Mouse (Mus musculus) neural tube, embryonic 11.5 days (tissue): ENCODE measurements around the gene Terb2. TPM values are rescaled to one million over a fixed set of nuclear protein-coding genes. Genes with fewer than 3 reads are reported as not detected.
A peak's percentile ranks its signal among the peaks of the same experiment; 100 is the strongest.

Experiments
- ATAC-seq: fragments of 200-750 bp; cut with Nextera tagmentation; 2 replicates; pipeline ENCODE4 v1.8.0; 2017; ENCODE audit warnings: moderate number of reproducible peaks, mild to moderate bottlenecking, moderate TSS enrichment, moderate library complexity; ENCODE audit not compliant: insufficient read depth, low FRiP score, low TSS enrichment
- DNase-seq: peaks from one replicate; pipeline ENCODE4 v3.0.0-alpha.2; 2015; ENCODE audit warnings: low spot score
- H3K27ac ChIP-seq: fragments of 300-500 bp; sonication (generic); 2 replicates; pipeline ENCODE4 v1.5.1; 2014; ENCODE audit warnings: low read depth, mild to moderate bottlenecking, low read length
- H3K27me3 ChIP-seq: fragments of 300-500 bp; sonication (generic); 2 replicates; pipeline ENCODE4 v1.6.1; 2014; ENCODE audit warnings: mild to moderate bottlenecking, low read length, mixed read lengths; ENCODE audit not compliant: control insufficient read depth, insufficient read depth
- H3K36me3 ChIP-seq: fragments of 300-500 bp; sonication (generic); 2 replicates; pipeline ENCODE4 v1.6.1; 2014; ENCODE audit warnings: mild to moderate bottlenecking, low read length, moderate library complexity, mixed read lengths; ENCODE audit not compliant: control insufficient read depth, insufficient read depth
- H3K4me1 ChIP-seq: fragments of 300-500 bp; sonication (generic); 2 replicates; pipeline ENCODE4 v1.6.1; 2014; ENCODE audit warnings: low read length, mixed read lengths; ENCODE audit not compliant: control insufficient read depth, insufficient read depth
- H3K4me2 ChIP-seq: fragments of 300-500 bp; sonication (generic); 2 replicates; pipeline ENCODE4 v1.6.1; 2014; ENCODE audit warnings: low read depth, mild to moderate bottlenecking, moderate library complexity
- H3K4me3 ChIP-seq: fragments of 300-500 bp; sonication (generic); 2 replicates; pipeline ENCODE4 v1.5.1; 2014; ENCODE audit warnings: low read depth, low read length
- H3K9ac ChIP-seq: fragments of 300-500 bp; sonication (generic); 2 replicates; pipeline ENCODE4 v1.6.1; 2014; ENCODE audit warnings: mild to moderate bottlenecking, low read length
- H3K9me3 ChIP-seq: fragments of 300-500 bp; sonication (generic); 2 replicates; pipeline ENCODE4 v1.6.1; 2016; ENCODE audit warnings: low read length; ENCODE audit not compliant: control insufficient read depth
- WGBS: fragments of 180-500 bp; shearing (Covaris S2); extraction: QIAGEN DNeasy Blood & Tissue Kit; methylation state at CpG from one replicate; pipeline ENCODE4 v1.1.7; 2014; 5-methylcytosine and 5-hydroxymethylcytosine counted together
- polyA plus RNA-seq: library from polyadenylated mRNA; unstranded; fragments of >200 nt; fragmentation: Nextera tagmentation; extraction: Ambion mirVana; gene quantifications from 2 replicates; pipeline ENCODE4 v1.2.1, GENCODE M21; 2014

Gene Terb2
- polyA plus RNA-seq, 1 experiment from 2014 or later = not detected

DNA sequence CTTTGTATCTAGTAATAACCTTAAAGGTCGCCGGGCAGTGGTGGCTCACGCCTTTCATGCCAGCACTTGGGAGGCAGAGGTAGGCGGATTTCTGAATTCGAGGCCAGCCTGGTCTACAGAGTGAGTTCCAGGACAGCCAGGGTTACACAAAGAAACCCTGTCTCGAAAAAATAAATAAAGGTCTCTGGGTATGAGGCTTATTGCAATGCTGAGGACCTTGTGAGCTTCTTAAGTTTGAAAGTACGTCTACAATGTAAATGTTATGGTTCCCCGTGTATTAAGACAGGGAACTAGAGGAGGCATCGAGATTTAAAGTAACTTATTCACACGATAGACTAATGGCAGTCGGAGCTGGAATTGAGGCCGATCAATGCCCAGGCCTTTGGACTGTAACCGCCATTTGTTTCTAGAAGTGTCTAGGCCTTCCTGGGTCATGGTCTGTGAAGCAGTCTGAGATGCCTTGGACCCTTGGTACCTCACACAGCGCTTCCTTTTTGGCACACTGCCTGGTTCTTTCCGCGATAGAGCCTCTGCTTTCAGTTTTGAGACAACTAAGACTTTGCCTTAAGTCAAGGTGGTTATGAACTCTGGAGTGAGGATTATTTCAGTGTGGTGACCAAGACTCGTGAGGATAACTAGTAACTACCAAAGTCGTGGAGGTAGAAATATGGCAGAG lies 37.7 kb upstream of the Terb2 start:
- H3K4me3 ChIP-seq = peak overlapping the region; percentile 60
- no peaks in the 10 kb centered on the region for H3K4me1 ChIP-seq
- no peaks in the 10 kb centered on the region for H3K36me3 ChIP-seq
- ATAC-seq (no peak), DNase-seq (peak; percentile 25)
- no peaks in the 10 kb centered on the region for H3K27me3 ChIP-seq
- H3K27ac ChIP-seq = no peak overlapping the region
- H3K9me3 ChIP-seq = no peaks in the 10 kb centered on the region
- H3K9ac ChIP-seq = peak overlapping the region; percentile 73
- peak overlapping the region; percentile 67 for H3K4me2 ChIP-seq
- 35% methylated on average over 18 of the region's 18 CpGs for WGBS

- Histone ChIP-seq H3K9me3 (no peaks in the 10 kb centered on the region), H3K4me1 (no peaks in the 10 kb centered on the region), H3K4me3 (no peak overlapping the region), H3K9ac (no peak overlapping the region), H3K4me2 (no peak overlapping the region), H3K27ac (no peak overlapping the region), H3K27me3 (no peaks in the 10 kb centered on the region), H3K36me3 (no peaks in the 10 kb centered on the region)
- 95% methylated on average over 6 of the region's 6 CpGs for WGBS
- ATAC-seq = no peak
- DNase-seq = no peak
Measured at GRCm38 (mm10) chr2:122149316-122149715, 36.8 kb upstream of the Terb2 start.

GRCm38 (mm10) chr2:122149716-122150115 lies 36.4 kb upstream of the Terb2 start:
- no peak overlapping the region for H3K4me3 ChIP-seq
- WGBS = 88% methylated on average over 3 of the region's 3 CpGs
- H3K9me3 ChIP-seq = no peaks in the 10 kb centered on the region
- no peak overlapping the region for H3K27ac ChIP-seq
- no peaks in the 10 kb centered on the region for H3K4me1 ChIP-seq
- no peaks in the 10 kb centered on the region for H3K36me3 ChIP-seq
- no peak overlapping the region for H3K4me2 ChIP-seq
- no peak for DNase-seq
- ATAC-seq = no peak
- no peak overlapping the region for H3K9ac ChIP-seq
- H3K27me3 ChIP-seq = no peaks in the 10 kb centered on the region

DNA sequence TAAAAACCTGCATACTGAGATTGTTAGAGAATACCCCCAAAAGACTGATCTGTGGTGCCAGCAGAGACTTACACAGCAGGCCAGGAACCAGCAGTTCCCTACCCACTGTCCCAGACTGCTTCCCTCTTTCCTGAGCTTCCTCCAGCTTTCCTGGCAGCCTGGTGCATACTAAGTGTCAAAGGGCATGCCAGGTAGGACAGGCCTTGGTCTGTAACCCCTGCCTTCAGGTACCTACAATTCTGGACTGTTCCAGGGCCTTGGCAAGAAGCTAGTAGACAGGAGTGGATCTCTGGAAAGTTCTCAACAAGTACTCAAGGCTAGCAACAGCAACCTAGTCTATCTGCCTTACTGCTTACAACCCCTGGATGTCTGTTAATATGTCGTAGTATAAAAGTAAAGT lies 34.9 kb upstream of the Terb2 start:
- DNase-seq (no peak), ATAC-seq (no peak)
- H3K4me1 ChIP-seq = no peaks in the 10 kb centered on the region
- H3K9ac ChIP-seq = no peak overlapping the region
- H3K27me3 ChIP-seq = no peaks in the 10 kb centered on the region
- no peaks in the 10 kb centered on the region for H3K36me3 ChIP-seq
- no peak overlapping the region for H3K27ac ChIP-seq
- H3K9me3 ChIP-seq = no peaks in the 10 kb centered on the region
- 94% methylated on average over 1 of the region's 1 CpGs for WGBS
- H3K4me2 ChIP-seq = no peak overlapping the region
- no peak overlapping the region for H3K4me3 ChIP-seq

DNA sequence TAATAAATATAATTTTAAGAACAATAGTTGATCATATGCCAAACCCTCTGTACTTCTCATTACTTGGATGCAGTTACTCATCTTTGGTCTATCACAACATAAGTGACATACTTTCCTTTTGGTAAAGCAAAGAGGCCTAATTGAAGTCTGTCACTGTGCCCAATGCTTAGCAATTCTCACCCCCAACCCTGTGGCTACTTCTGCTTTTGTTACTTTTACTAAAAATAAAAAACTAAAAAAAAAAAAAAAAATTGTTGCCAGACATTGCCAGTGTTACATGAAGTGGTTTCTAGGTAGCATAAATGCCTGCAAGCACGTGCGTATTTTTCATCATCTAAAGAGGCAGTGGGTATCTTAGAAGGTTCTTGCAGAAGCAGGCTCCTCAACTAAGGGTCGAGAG lies 33.2 kb upstream of the Terb2 start:
- H3K4me2 ChIP-seq = no peak overlapping the region

GRCm38 (mm10) chr2:122153681-122154365 lies 32.2 kb upstream of the Terb2 start:
- no peaks in the 10 kb centered on the region for H3K9me3 ChIP-seq
- no peaks in the 10 kb centered on the region for H3K36me3 ChIP-seq
- H3K27me3 ChIP-seq = no peaks in the 10 kb centered on the region
- 87% methylated on average over 6 of the region's 7 CpGs for WGBS
- no peak for DNase-seq
- no peak overlapping the region for H3K9ac ChIP-seq
- H3K4me3 ChIP-seq = no peak overlapping the region
- no peak for ATAC-seq
- H3K4me1 ChIP-seq = no peaks in the 10 kb centered on the region
- H3K4me2 ChIP-seq = no peak overlapping the region
- H3K27ac ChIP-seq = no peak overlapping the region

More for the DNA sequence above, 33.2 kb upstream of the Terb2 start:
- Histone ChIP-seq H3K36me3 (no peaks in the 10 kb centered on the region), H3K27ac (no peak overlapping the region), H3K4me3 (no peak overlapping the region), H3K9ac (no peak overlapping the region), H3K4me1 (no peaks in the 10 kb centered on the region), H3K27me3 (no peaks in the 10 kb centered on the region), H3K9me3 (no peaks in the 10 kb centered on the region)
- ATAC-seq = no peak
- DNase-seq = no peak
- 88% methylated on average over 3 of the region's 3 CpGs for WGBS

GRCm38 (mm10) chr2:122154479-122154878 lies 31.6 kb upstream of the Terb2 start:
- no peaks in the 10 kb centered on the region for H3K36me3 ChIP-seq
- no peak overlapping the region for H3K4me2 ChIP-seq
- no peaks in the 10 kb centered on the region for H3K4me1 ChIP-seq
- ATAC-seq (no peak), DNase-seq (no peak)
- 94% methylated on average over 2 of the region's 2 CpGs for WGBS
- H3K4me3 ChIP-seq = no peak overlapping the region
- no peaks in the 10 kb centered on the region for H3K9me3 ChIP-seq
- H3K9ac ChIP-seq = no peak overlapping the region
- H3K27ac ChIP-seq = no peak overlapping the region
- H3K27me3 ChIP-seq = no peaks in the 10 kb centered on the region

DNA sequence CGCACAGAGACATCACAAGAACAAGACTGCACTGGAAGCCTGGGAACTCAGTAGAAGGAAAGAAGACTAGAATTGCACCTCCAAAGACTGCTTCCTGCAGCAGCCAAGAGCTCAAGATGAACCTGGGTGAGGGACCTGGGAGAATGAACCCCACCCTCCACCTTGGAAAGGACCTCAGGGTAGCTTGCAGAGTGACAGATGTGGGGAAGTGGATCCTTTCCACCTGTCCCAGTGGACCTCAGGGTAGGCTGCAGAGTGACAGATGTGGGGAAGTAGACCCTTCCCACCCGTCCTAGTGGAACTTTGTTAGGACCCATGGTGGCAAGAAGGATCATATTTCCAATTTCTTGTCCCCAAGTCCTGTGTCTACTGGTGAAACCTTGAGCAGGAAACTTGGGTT lies 30.8 kb upstream of the Terb2 start:
- H3K9ac ChIP-seq = no peak overlapping the region
- DNase-seq (no peak), ATAC-seq (no peak)
- no peak overlapping the region for H3K4me2 ChIP-seq
- WGBS = 76% methylated on average over 2 of the region's 2 CpGs
- no peaks in the 10 kb centered on the region for H3K36me3 ChIP-seq
- H3K27me3 ChIP-seq = no peaks in the 10 kb centered on the region
- H3K4me3 ChIP-seq = no peak overlapping the region
- no peaks in the 10 kb centered on the region for H3K9me3 ChIP-seq
- H3K4me1 ChIP-seq = no peaks in the 10 kb centered on the region
- no peak overlapping the region for H3K27ac ChIP-seq

DNA sequence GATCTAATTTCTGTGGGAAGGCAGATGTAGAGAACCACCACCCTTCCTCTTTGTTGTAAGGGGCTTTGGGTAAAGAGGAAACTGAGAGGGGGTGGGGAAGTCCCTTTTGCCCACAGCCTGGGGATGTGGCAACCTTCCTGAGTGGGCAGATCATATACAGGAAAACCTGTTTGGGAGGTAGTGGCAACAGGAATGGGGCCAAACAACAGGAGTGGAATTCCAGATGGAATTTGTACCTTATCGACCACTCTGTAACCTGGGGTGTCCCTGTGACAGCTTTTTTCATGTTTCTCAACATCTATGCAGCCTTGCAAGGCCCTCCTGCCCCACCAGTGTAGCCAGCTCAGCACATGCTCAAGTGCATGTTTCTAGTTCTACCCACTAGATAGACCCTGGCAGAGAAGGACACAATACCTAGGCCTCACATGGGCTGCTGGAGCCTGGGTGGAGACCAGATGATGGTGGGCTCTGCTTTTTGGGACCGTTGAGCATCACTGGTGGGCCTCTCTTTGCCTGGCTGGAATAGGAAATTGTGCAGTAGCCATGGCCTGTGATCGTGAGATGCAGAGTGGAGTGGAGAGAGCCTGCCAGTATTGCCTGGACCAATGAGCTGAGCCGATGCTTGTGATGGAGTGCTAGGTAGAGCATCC lies 29.9 kb upstream of the Terb2 start:
- WGBS = 96% methylated on average over 4 of the region's 4 CpGs
- ATAC-seq = no peak
- no peak overlapping the region for H3K4me3 ChIP-seq

More for the DNA sequence above, 29.9 kb upstream of the Terb2 start:
- Histone ChIP-seq H3K36me3 (no peaks in the 10 kb centered on the region), H3K4me1 (no peaks in the 10 kb centered on the region), H3K9ac (no peak overlapping the region), H3K27me3 (no peaks in the 10 kb centered on the region), H3K9me3 (no peaks in the 10 kb centered on the region), H3K4me2 (no peak overlapping the region), H3K27ac (no peak overlapping the region)
- no peak for DNase-seq
